Mouse (Mus musculus) forebrain, postnatal 0 days (tissue): ENCODE results near the gene Hoxa9. TPM values are rescaled to one million over a fixed set of nuclear protein-coding genes. Genes with fewer than 3 reads are reported as not detected.

Experiments
- ATAC-seq: fragments of 200-750 bp; cut with Nextera tagmentation; 2 replicates; pipeline ENCODE4 v1.8.0; 2017; ENCODE audit warnings: mild to moderate bottlenecking, moderate library complexity
- DNase-seq: peaks from one replicate; pipeline ENCODE4 v3.0.0-alpha.2; 2015
- H3K27ac ChIP-seq: fragments of 300-500 bp; sonication (generic); 2 replicates; pipeline ENCODE4 v1.5.1; 2014; ENCODE audit warnings: low read depth, mild to moderate bottlenecking, antibody characterized with exemption, low read length, moderate library complexity, mixed read lengths
- H3K27me3 ChIP-seq: fragments of 300-500 bp; sonication (generic); 2 replicates; pipeline ENCODE4 v1.6.1; 2014; ENCODE audit warnings: mild to moderate bottlenecking, low read length, mixed read lengths; ENCODE audit not compliant: insufficient read depth
- H3K36me3 ChIP-seq: fragments of 300-500 bp; sonication (generic); 2 replicates; pipeline ENCODE4 v1.6.1; 2014; ENCODE audit warnings: mild to moderate bottlenecking, moderate library complexity; ENCODE audit not compliant: insufficient read depth
- H3K4me1 ChIP-seq: fragments of 300-500 bp; sonication (generic); 2 replicates; pipeline ENCODE4 v1.6.1; 2014; ENCODE audit warnings: antibody characterized with exemption; ENCODE audit not compliant: insufficient read depth
- H3K4me2 ChIP-seq: fragments of 300-500 bp; sonication (generic); 2 replicates; pipeline ENCODE4 v1.6.1; 2014; ENCODE audit warnings: low read depth, mild to moderate bottlenecking, moderate library complexity
- H3K4me3 ChIP-seq: fragments of 300-500 bp; sonication (generic); 2 replicates; pipeline ENCODE4 v1.5.1; 2014; ENCODE audit warnings: low read depth, low read length, mixed read lengths
- H3K9ac ChIP-seq: fragments of 300-500 bp; sonication (generic); 2 replicates; pipeline ENCODE4 v1.6.1; 2014; ENCODE audit warnings: mild to moderate bottlenecking
- H3K9me3 ChIP-seq: fragments of 300-500 bp; sonication (generic); 2 replicates; pipeline ENCODE4 v1.6.1; 2016; ENCODE audit warnings: low read length
- CTCF ChIP-seq: sonication (generic); IDR thresholded peaks from 2 replicates; pipeline ENCODE4 v1.5.1; 2016; ENCODE audit warnings: antibody characterized with exemption, control low read depth, low read depth
- WGBS: fragments of 180-500 bp; shearing (Covaris S2); extraction: QIAGEN DNeasy Blood & Tissue Kit; methylation state at CpG from one replicate; pipeline ENCODE4 v1.1.7; 2014; 5-methylcytosine and 5-hydroxymethylcytosine counted together
- polyA plus RNA-seq: library from polyadenylated mRNA; unstranded; fragments of >200 nt; fragmentation: Nextera tagmentation; extraction: Ambion mirVana; gene quantifications from 2 replicates; pipeline ENCODE4 v1.2.1, GENCODE M21; 2015
- total RNA-seq: library from RNA; depleted of rRNA; stranded (reverse); fragments of >200 nt; gene quantifications from 2 replicates; pipeline ENCODE4 v1.2.3, GENCODE M21; 2014

Hoxa9 gene
- total and polyA plus RNA-seq, 2 experiments from 2014 or later = not detected

DNA sequence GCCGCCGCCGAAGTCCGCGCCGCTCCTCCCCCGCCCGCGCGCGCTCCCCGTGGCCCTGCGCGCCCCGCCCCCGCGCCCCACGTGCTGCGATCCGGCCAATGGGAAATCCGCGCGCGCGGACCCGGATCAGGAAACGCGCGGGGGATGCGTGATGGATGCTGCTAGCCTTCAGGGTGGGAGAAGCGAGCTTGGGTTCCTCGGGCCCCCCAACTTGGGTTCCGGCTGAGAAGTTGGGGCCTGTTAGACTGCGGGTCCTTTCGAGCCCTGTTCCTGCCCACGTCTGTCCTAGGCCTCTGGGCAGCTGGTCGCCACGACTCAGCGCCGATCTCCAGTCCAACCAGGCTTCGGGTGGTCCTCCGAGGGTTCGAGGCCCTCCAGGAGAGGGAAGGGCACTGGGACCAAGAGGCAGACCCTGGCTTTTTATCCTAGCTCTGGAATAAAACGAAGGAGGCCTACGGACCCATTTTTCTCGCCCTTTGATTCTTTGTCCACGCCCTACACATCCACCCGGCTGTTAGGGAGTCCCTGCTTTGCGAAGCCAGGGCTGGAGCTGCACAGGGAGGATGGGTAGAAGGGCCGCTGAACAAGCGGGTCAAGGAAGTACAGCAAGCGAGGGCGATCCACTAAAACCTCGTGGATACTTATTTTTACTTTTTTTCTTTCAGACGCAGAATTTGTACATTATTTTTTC lies 38.9 kb downstream of the Hoxa9 start:
- H3K27ac ChIP-seq = no peak overlapping the region
- H3K36me3 ChIP-seq = no peaks in the 10 kb centered on the region
- peak; percentile 36 for ATAC-seq

GRCm38 (mm10) chr6:52190906-52191810 lies 39.7 kb downstream of the Hoxa9 start, which contains the start of gene Hoxa4:
Gene Hoxa4 (minus strand): TSS chr6:52191753.
- no peaks in the 10 kb centered on the region for H3K9me3 ChIP-seq
- no peak within 1 kb of the TSS for H3K27ac ChIP-seq
- TF ChIP-seq CTCF = no peak
- peak within 1 kb of the TSS; percentile 48 for H3K4me2 ChIP-seq
- no peaks in the 10 kb centered on the region for H3K36me3 ChIP-seq
- H3K4me1 ChIP-seq = no peaks in the 10 kb centered on the region
- ATAC-seq (no peak), DNase-seq (no peak)
- no peak within 1 kb of the TSS for H3K9ac ChIP-seq
- WGBS = 2% methylated on average over 62 of the region's 102 CpGs
- peaks cover 99% of the 10 kb centered on the region for H3K27me3 ChIP-seq
- peak within 1 kb of the TSS; percentile 27 for H3K4me3 ChIP-seq

More for the DNA sequence above, 38.9 kb downstream of the Hoxa9 start:
- Histone ChIP-seq H3K9ac (no peak overlapping the region), H3K4me1 (no peaks in the 10 kb centered on the region), H3K4me3 (peak overlapping the region; percentile 27), H3K4me2 (peak overlapping the region; percentile 48), H3K27me3 (peaks cover 99% of the 10 kb centered on the region), H3K9me3 (no peaks in the 10 kb centered on the region)
- TF ChIP-seq CTCF = no peak
- 3% methylated on average over 44 of the region's 55 CpGs for WGBS
- no peak for DNase-seq

- Histone ChIP-seq H3K9ac (no peak overlapping the region), H3K4me3 (no peak overlapping the region), H3K4me1 (no peaks in the 10 kb centered on the region), H3K27me3 (peaks cover 99% of the 10 kb centered on the region), H3K27ac (no peak overlapping the region), H3K36me3 (no peaks in the 10 kb centered on the region), H3K9me3 (no peaks in the 10 kb centered on the region), H3K4me2 (no peak overlapping the region)
- no peak for ATAC-seq
- no peak for DNase-seq
- WGBS = under 1% methylated on average over 23 of the region's 23 CpGs
- TF ChIP-seq CTCF = no peak
These were observed 40.5 kb downstream of the Hoxa9 start for GRCm38 (mm10) chr6:52190410-52190809.

GRCm38 (mm10) chr6:52189909-52190308 lies 41.0 kb downstream of the Hoxa9 start:
- no peak for TF ChIP-seq CTCF
- H3K27me3 ChIP-seq = peaks cover 99% of the 10 kb centered on the region
- no peak overlapping the region for H3K9ac ChIP-seq
- H3K4me2 ChIP-seq = no peak overlapping the region
- H3K4me1 ChIP-seq = no peaks in the 10 kb centered on the region
- H3K36me3 ChIP-seq = no peaks in the 10 kb centered on the region
- DNase-seq (no peak), ATAC-seq (no peak)
- no peaks in the 10 kb centered on the region for H3K9me3 ChIP-seq
- no peak overlapping the region for H3K27ac ChIP-seq
- no peak overlapping the region for H3K4me3 ChIP-seq
- 3% methylated on average over 8 of the region's 8 CpGs for WGBS

DNA sequence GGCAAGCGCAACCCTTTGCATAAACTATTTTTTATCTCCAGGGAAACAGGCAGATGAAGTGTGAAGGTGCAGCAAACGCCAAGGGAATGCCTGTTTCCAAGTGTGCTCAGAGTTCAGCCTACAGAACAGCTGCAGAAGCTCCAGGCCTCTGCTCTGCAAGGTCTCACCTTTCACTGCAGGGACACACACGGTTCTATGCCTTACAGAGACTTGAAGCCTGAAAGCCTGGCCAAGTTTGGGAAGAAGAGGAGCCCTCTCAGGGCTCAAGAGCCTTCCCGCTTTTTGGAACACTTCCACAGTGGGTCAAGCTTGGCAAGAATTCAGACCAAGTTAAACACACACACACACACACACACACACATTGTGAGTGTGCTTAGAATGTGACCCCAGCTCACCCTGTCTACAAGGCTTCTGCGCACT lies 41.7 kb downstream of the Hoxa9 start:
- no peak overlapping the region for H3K9ac ChIP-seq
- no peaks in the 10 kb centered on the region for H3K9me3 ChIP-seq
- peaks cover 99% of the 10 kb centered on the region for H3K27me3 ChIP-seq
- no peak overlapping the region for H3K4me2 ChIP-seq
- 5% methylated on average over 5 of the region's 5 CpGs for WGBS
- ATAC-seq = no peak
- no peak overlapping the region for H3K4me3 ChIP-seq
- no peaks in the 10 kb centered on the region for H3K36me3 ChIP-seq
- H3K4me1 ChIP-seq = no peaks in the 10 kb centered on the region
- no peak for DNase-seq
- H3K27ac ChIP-seq = no peak overlapping the region
- TF ChIP-seq CTCF = no peak

GRCm38 (mm10) chr6:52186500-52186899 lies 44.4 kb downstream of the Hoxa9 start:
- 5% methylated on average over 1 of the region's 1 CpGs for WGBS
- no peaks in the 10 kb centered on the region for H3K36me3 ChIP-seq
- no peak overlapping the region for H3K27ac ChIP-seq
- H3K27me3 ChIP-seq = peaks cover 100% of the 10 kb centered on the region
- H3K4me3 ChIP-seq = no peak overlapping the region
- no peak for ATAC-seq
- no peak for TF ChIP-seq CTCF
- DNase-seq = no peak
- H3K9ac ChIP-seq = no peak overlapping the region
- no peaks in the 10 kb centered on the region for H3K4me1 ChIP-seq
- H3K9me3 ChIP-seq = no peaks in the 10 kb centered on the region
- H3K4me2 ChIP-seq = no peak overlapping the region

GRCm38 (mm10) chr6:52185834-52186233 lies 45.1 kb downstream of the Hoxa9 start:
- Histone ChIP-seq H3K36me3 (no peaks in the 10 kb centered on the region), H3K4me2 (no peak overlapping the region), H3K4me1 (no peaks in the 10 kb centered on the region), H3K9ac (no peak overlapping the region), H3K27ac (no peak overlapping the region), H3K4me3 (no peak overlapping the region), H3K9me3 (no peaks in the 10 kb centered on the region), H3K27me3 (peaks cover 100% of the 10 kb centered on the region)
- 11% methylated on average over 3 of the region's 3 CpGs for WGBS
- DNase-seq (no peak), ATAC-seq (no peak)
- no peak for TF ChIP-seq CTCF
